Mouse (Mus musculus): ENCODE measurements around the gene Gstm1.
"Not testable (repeated sequence)": the region's sequence is repeated elsewhere in the genome, so short reads cannot be mapped to it uniquely, and the experiment has no call there.

Gene Gstm1

GRCm38 (mm10) chr3:108016468-108016867 lies 1.3 kb downstream of the Gstm1 start:
- in situ Hi-C loops (cut with MboI, MseI): not testable (repeated sequence)

- in situ Hi-C loops (cut with MboI, MseI): loop anchor here in 1 of 2 experiments (5.0 kb wide), 2 partner anchors 52 to 73 kb away; partner anchors contain the start of gene Gstm6
These were observed 2.8 kb downstream of the Gstm1 start for GRCm38 (mm10) chr3:108014974-108015346.

GRCm38 (mm10) chr3:108014098-108014973 lies 3.4 kb downstream of the Gstm1 start:
- in situ Hi-C loops (cut with MboI, MseI): loop anchor here in 1 of 2 experiments (5.0 kb wide), 2 partner anchors 53 to 72 kb away; partner anchors contain the start of gene Gstm6

DNA sequence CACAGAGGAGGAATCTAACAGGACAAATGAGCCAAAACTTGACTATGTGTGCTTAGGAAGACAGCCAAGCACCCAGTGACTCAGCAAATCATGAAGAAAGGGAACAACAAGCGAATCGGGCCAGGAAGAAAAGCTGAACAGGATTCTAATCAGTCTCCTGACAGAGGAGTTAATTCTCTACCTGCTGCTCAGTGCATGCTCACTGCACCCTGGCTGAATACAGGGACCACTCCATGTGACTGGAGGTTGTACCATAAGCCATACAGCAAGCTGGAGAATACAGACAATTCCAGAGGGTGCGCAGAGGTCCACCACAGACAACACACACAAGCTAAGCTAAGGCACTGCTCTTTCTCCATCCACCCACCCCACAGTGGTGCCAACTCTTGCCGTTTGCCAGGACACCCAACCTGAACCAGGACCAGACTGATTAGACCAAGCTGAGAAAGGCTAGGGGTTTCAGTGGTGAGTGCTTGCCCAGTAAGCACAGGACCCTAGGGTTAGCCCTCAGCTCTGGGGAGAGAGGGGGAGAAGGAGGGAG lies 4.4 kb downstream of the Gstm1 start:
- in situ Hi-C loops (cut with MboI, MseI): loop anchor here in 1 of 2 experiments (5.0 kb wide), 2 partner anchors 54 to 71 kb away; partner anchors contain the start of gene Gstm6

GRCm38 (mm10) chr3:108011558-108011957 lies 6.2 kb downstream of the Gstm1 start:
- in situ Hi-C loops (cut with MboI, MseI): loop anchor here in 1 of 2 experiments (5.0 kb wide), 2 partner anchors 56 to 69 kb away; partner anchors contain the start of gene Gstm6

GRCm38 (mm10) chr3:108010286-108010685 lies 7.5 kb downstream of the Gstm1 start:
- in situ Hi-C loops (cut with MboI, MseI): loop anchor here in 1 of 2 experiments (5.0 kb wide), 2 partner anchors 57 to 68 kb away; partner anchors contain the start of gene Gstm6

DNA sequence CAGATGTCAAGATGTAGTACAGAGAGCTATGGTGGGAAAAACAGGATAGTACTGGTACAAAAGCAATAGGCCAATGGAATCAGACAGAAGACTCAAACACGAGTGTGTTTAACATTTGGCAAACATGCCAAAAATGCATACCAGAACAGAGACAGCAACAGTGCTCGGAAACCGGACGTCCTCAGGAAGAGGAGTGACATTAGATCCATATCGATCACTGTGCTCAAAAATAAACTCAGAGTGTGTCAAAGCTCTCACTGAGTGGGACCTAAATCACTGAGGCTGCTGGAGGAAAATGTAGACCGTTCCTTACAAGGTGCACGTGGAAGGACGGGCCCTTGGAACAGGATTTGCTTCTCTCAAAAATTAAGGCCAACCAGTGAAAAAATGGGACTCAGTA lies 15.8 kb downstream of the Gstm1 start:
- in situ Hi-C loops (cut with MboI, MseI): no loop called here

DNA sequence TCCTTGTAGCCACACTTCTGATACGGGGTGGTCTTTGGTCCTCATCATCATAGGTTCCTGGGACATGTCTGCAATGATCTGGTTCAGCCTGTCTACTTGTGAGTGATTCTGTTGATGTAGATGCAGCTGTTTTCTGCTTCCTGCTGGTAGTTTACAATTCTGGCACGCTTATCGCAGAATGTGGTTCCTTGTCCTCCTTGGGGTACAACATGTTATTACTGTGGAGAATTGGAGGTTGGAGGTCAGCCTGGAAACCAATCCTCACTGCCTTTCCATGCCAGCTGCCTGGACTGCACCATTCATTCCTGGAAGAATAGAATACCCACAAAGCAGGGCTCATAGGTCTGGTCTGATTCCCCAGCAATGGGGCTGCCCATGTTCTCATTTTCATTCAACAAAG lies 18.3 kb downstream of the Gstm1 start:
- in situ Hi-C loops (cut with MboI, MseI): no loop called here

- in situ Hi-C loops (cut with MboI, MseI): no loop called here
These were observed 19.2 kb downstream of the Gstm1 start for GRCm38 (mm10) chr3:107998591-107998990.

GRCm38 (mm10) chr3:107996576-107996975 lies 21.2 kb downstream of the Gstm1 start:
- in situ Hi-C loops (cut with MboI, MseI): no loop called here

GRCm38 (mm10) chr3:107995974-107996373 lies 21.8 kb downstream of the Gstm1 start:
- in situ Hi-C loops (cut with MboI, MseI): not testable (repeated sequence)

DNA sequence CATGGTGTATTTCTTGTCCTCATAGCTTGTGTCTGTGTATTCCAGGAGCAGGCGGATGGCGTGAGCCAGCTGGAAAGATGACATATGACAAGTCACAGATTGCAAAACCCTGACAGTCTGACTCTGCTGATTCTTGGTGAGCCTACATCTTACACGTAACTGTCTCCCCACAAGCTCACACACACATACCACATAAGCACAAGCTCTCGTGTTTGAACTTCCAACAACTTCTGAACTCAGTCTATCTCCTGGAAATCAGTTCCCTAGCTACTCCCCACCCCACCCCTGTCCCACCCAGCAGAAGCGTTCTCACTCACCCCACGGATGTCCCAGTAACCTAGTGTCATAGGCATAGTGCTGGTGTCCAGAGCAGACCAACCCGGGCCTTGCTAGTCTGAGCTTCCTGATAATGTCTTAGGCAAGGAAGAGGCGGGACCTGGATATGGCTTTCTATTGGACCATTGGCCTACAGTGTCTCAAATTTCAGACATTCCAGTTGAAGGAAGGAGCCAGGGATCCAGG lies 31.7 kb downstream of the Gstm1 start, which contains the start of gene Gstm2:
Gene Gstm2, minus strand, starts transcription at position 413 of the 522 bp plus-strand sequence.
- in situ Hi-C loops (cut with MboI, MseI): no loop called here

DNA sequence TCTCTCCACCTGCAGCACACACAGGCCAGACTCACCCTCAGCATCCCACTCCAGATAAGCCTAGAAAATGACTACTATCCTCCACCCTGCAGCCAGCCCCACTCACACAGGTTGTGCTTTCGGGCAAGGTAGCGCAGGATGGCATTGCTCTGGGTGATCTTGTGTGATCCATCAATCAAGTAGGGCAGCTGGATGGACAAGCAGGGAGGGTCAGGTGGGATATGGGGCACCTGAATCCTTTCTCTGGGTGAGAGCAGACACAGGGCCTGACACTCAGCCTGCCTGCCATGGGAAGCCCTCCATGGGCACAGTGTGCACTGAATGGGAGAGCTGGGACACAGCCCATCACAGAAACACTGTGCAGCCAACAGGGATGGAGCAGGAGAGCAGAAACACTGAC lies 32.6 kb downstream of the Gstm1 start:
- in situ Hi-C loops (cut with MboI, MseI): not testable (repeated sequence)

GRCm38 (mm10) chr3:107984471-107984870 lies 33.3 kb downstream of the Gstm1 start:
- in situ Hi-C loops (cut with MboI, MseI): no loop called here

DNA sequence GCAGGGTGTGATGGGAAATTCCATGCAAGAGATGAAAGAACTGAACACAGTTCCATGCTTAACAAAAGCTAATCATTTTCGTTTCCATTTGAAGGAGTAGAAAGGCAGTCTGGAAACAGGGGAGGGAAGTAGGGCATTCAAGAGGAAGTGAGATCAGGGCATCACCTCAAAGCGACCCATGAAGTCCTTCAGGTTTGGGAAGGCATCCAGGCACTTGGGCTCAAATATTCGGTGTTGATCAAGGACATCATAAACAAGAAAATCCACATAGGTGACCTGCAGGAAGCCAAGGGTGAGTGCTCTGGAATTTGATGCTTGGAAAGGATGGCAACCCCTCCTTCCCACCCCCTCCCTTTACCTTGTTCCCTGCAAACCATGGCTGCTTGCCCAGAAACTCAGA lies 34.0 kb downstream of the Gstm1 start:
- in situ Hi-C loops (cut with MboI, MseI): no loop called here

GRCm38 (mm10) chr3:107982726-107983125 lies 35.0 kb downstream of the Gstm1 start:
- in situ Hi-C loops (cut with MboI, MseI): no loop called here

GRCm38 (mm10) chr3:107981261-107981660 lies 36.5 kb downstream of the Gstm1 start:
- in situ Hi-C loops (cut with MboI, MseI): no loop called here

GRCm38 (mm10) chr3:107977691-107978090 lies 40.1 kb downstream of the Gstm1 start:
- in situ Hi-C loops (cut with MboI, MseI): no loop called here

DNA sequence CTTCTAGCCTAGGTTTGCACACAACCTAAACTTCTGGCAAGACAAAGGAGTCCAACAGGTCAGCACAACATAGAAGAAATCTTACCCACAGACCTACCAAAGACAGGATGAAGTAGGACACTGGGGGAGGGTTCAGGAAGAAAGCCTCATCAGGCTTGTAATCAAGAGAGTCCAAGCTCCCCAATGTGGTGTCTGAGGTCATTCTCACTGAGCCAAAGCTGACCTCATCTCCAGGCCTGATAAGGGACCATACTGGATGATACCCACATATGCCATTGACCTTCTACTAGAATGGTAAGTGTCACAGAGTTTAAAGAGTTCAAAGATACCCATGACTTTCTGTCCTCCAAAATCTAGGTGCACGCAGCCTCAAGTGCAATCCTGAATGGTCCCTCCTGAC lies 43.5 kb downstream of the Gstm1 start:
- in situ Hi-C loops (cut with MboI, MseI): no loop called here

DNA sequence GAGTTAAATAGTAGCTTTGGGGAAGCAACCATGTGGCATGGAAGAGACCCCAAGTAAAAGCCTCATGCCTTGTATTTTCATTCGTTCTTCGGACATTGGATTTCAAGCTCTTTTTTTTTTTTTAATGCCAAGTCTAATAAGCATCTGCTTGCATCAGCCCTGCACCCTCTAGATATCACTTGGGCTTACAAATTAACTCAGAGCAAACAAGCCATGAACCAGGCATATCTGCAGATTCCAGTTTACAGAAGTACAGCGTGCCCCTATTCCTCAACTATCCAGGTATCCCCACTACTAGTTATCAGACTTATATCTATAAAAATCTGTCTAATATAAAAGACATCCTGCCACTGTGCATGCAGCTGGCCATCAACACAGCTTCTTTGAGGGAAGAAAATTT lies 45.7 kb downstream of the Gstm1 start:
- in situ Hi-C loops (cut with MboI, MseI): no loop called here

DNA sequence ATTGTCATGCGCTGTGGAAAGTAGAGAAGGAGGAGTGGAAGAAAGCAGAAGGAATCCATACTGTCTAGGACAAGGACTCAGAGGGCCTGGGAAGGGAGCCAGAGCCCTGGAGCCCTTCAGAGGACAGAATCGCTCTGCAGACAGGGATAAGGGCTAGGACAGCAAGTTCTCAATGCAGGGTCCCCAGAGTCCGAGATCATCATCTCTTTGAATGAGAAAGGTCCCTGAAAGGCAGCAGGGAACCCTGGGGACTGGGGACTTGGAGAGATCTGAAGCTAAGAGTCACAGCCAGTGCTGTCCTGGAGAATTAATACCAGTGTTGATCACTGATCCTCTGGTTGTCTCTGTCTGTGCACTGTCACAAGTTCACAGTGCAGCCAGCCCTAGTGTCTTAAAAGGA lies 46.7 kb downstream of the Gstm1 start:
- in situ Hi-C loops (cut with MboI, MseI): not testable (repeated sequence)

GRCm38 (mm10) chr3:107968724-107969395 lies 48.9 kb downstream of the Gstm1 start, which contains the start of gene Gstm3:
Gene Gstm3, minus strand, starts transcription at chr3:107969283.
- in situ Hi-C loops (cut with MboI, MseI): no loop called here
